Mouse (Mus musculus): ENCODE data around the gene Tpbpb. TPM values are rescaled to one million over a fixed set of nuclear protein-coding genes. Genes with fewer than 3 reads are reported as not detected.
"Not testable (repeated sequence)": the region's sequence is repeated elsewhere in the genome, so short reads cannot be mapped to it uniquely, and the experiment has no call there.

Gene Tpbpb
- total RNA-seq (2012; rRNA removed) (not detected in 2 replicates), total RNA-seq (2014; rRNA removed) (not detected in 2 replicates), polyA plus RNA-seq (2012; ENCODE audit: insufficient read length, low read depth) (not detected in 2 replicates)

GRCm38 (mm10) chr13:60904780-60905179 is at the start of gene Tpbpb:
Tpbpb (minus strand) TSS chr13:60904880.
- dilution Hi-C loops (cut with MboI; ENCODE audit: extremely low pct_ligation_motif_present, extremely low pct_unique_long_range_greater_than_20kb, low sequenced_read_pairs); H3K36me3 ChIP-seq (replicated peaks in 1 of 2; ENCODE audit: control insufficient read depth in 1 of 2, insufficient read depth in 1 of 2, low read length in 1 of 2); H3K27ac ChIP-seq (ENCODE audit: insufficient read depth, low read depth); in situ Hi-C loops (cut with MboI; ENCODE audit: low pct_ligation_motif_present, low pct_unique_long_range_greater_than_20kb, low sequenced_read_pairs); H3K4me3 ChIP-seq (replicated peaks in 1 of 3; ENCODE audit: low read depth in 2 of 3, low read length in 2 of 3, poor library complexity in 1 of 3); H3K4me1 ChIP-seq (ENCODE audit: control insufficient read depth in 1 of 2, insufficient read depth in 2 of 2); H3K79me2 ChIP-seq (replicated peaks; ENCODE audit: control insufficient read depth, extremely low read depth, insufficient read depth, poor library complexity, severe bottlenecking); DNase-seq (ENCODE audit: extremely low read depth); H3K9ac ChIP-seq (ENCODE audit: insufficient read depth, low read depth); H3K27me3 ChIP-seq (replicated peaks); H3K4me2 ChIP-seq (ENCODE audit: insufficient read depth, low read depth, poor library complexity, severe bottlenecking): not testable (repeated sequence)
- peaks cover 30% of the 10 kb centered on the region for H3K9me3 ChIP-seq (replicated peaks; ENCODE audit: low read length)

- H3K36me3 ChIP-seq (replicated peaks in 1 of 2; ENCODE audit: control insufficient read depth in 1 of 2, insufficient read depth in 1 of 2, low read length in 1 of 2); H3K27me3 ChIP-seq (replicated peaks); H3K79me2 ChIP-seq (replicated peaks; ENCODE audit: control insufficient read depth, extremely low read depth, insufficient read depth, poor library complexity, severe bottlenecking); dilution Hi-C loops (cut with MboI; ENCODE audit: extremely low pct_ligation_motif_present, extremely low pct_unique_long_range_greater_than_20kb, low sequenced_read_pairs); H3K4me2 ChIP-seq (ENCODE audit: insufficient read depth, low read depth, poor library complexity, severe bottlenecking); H3K9ac ChIP-seq (ENCODE audit: insufficient read depth, low read depth); DNase-seq (ENCODE audit: extremely low read depth); H3K4me3 ChIP-seq (replicated peaks in 1 of 3; ENCODE audit: low read depth in 2 of 3, low read length in 2 of 3, poor library complexity in 1 of 3); H3K4me1 ChIP-seq (ENCODE audit: control insufficient read depth in 1 of 2, insufficient read depth in 2 of 2); in situ Hi-C loops (cut with MboI; ENCODE audit: low pct_ligation_motif_present, low pct_unique_long_range_greater_than_20kb, low sequenced_read_pairs); H3K27ac ChIP-seq (ENCODE audit: insufficient read depth, low read depth): not testable (repeated sequence)
- H3K9me3 ChIP-seq (replicated peaks; ENCODE audit: low read length) = peaks cover 33% of the 10 kb centered on the region
Measured at GRCm38 (mm10) chr13:60941884-60942283, 37.2 kb upstream of the Tpbpb start, which contains the start of gene Tpbpa. Tpbpa (minus strand) TSS chr13:60941984.

- in situ Hi-C loops (cut with MboI; ENCODE audit: low pct_ligation_motif_present, low pct_unique_long_range_greater_than_20kb, low sequenced_read_pairs) = no loop called here
- dilution Hi-C loops (cut with MboI; ENCODE audit: extremely low pct_ligation_motif_present, extremely low pct_unique_long_range_greater_than_20kb, low sequenced_read_pairs) = no loop called here
- DNase-seq (ENCODE audit: extremely low read depth) = no peak
- Histone ChIP-seq H3K36me3 (replicated peaks in 1 of 2; ENCODE audit: control insufficient read depth in 1 of 2, insufficient read depth in 1 of 2, low read length in 1 of 2) (no peaks in the 10 kb centered on the region), H3K79me2 (replicated peaks; ENCODE audit: control insufficient read depth, extremely low read depth, insufficient read depth, poor library complexity, severe bottlenecking) (no peaks in the 10 kb centered on the region), H3K4me1 (ENCODE audit: control insufficient read depth in 1 of 2, insufficient read depth in 2 of 2) (no peaks in the 10 kb centered on the region), H3K27ac (ENCODE audit: insufficient read depth, low read depth) (no peak within 1 kb of the TSS), H3K9me3 (replicated peaks; ENCODE audit: low read length) (peaks cover 29% of the 10 kb centered on the region), H3K4me2 (ENCODE audit: insufficient read depth, low read depth, poor library complexity, severe bottlenecking) (no peak within 1 kb of the TSS), H3K9ac (ENCODE audit: insufficient read depth, low read depth) (no peak within 1 kb of the TSS), H3K4me3 (replicated peaks in 1 of 3; ENCODE audit: low read depth in 2 of 3, low read length in 2 of 3, poor library complexity in 1 of 3) (no peak within 1 kb of the TSS), H3K27me3 (replicated peaks) (no peaks in the 10 kb centered on the region)
- no peak for TF ChIP-seq E2F4 (IDR thresholded peaks at IDR 0.05; ENCODE audit: insufficient replicate concordance, low read depth, low read length)
Measured at GRCm38 (mm10) chr13:60936500-60936901, 31.8 kb upstream of the Tpbpb start, which contains the start of the genes Gm49391 and Ctla2a. Gm49391 (minus strand) TSS chr13:60936571. Ctla2a (minus strand) TSS chr13:60936625.

GRCm38 (mm10) chr13:60935490-60935889 is 30.8 kb upstream of the Tpbpb start, which contains the start of gene Gm49393:
Gm49393 (minus strand) TSS chr13:60935590.
- in situ Hi-C loops (cut with MboI; ENCODE audit: low pct_ligation_motif_present, low pct_unique_long_range_greater_than_20kb, low sequenced_read_pairs); H3K4me3 ChIP-seq (replicated peaks in 1 of 3; ENCODE audit: low read depth in 2 of 3, low read length in 2 of 3, poor library complexity in 1 of 3); H3K4me1 ChIP-seq (ENCODE audit: control insufficient read depth in 1 of 2, insufficient read depth in 2 of 2); dilution Hi-C loops (cut with MboI; ENCODE audit: extremely low pct_ligation_motif_present, extremely low pct_unique_long_range_greater_than_20kb, low sequenced_read_pairs); DNase-seq (ENCODE audit: extremely low read depth); H3K4me2 ChIP-seq (ENCODE audit: insufficient read depth, low read depth, poor library complexity, severe bottlenecking); H3K27ac ChIP-seq (ENCODE audit: insufficient read depth, low read depth); H3K27me3 ChIP-seq (replicated peaks); H3K36me3 ChIP-seq (replicated peaks in 1 of 2; ENCODE audit: control insufficient read depth in 1 of 2, insufficient read depth in 1 of 2, low read length in 1 of 2); H3K9ac ChIP-seq (ENCODE audit: insufficient read depth, low read depth); H3K79me2 ChIP-seq (replicated peaks; ENCODE audit: control insufficient read depth, extremely low read depth, insufficient read depth, poor library complexity, severe bottlenecking): not testable (repeated sequence)
- peaks cover 29% of the 10 kb centered on the region for H3K9me3 ChIP-seq (replicated peaks; ENCODE audit: low read length)

Measured in CH12.LX (cell line).